10 mouse cellular contexts compared by ENCODE assay signal in the genomic region with DNA sequence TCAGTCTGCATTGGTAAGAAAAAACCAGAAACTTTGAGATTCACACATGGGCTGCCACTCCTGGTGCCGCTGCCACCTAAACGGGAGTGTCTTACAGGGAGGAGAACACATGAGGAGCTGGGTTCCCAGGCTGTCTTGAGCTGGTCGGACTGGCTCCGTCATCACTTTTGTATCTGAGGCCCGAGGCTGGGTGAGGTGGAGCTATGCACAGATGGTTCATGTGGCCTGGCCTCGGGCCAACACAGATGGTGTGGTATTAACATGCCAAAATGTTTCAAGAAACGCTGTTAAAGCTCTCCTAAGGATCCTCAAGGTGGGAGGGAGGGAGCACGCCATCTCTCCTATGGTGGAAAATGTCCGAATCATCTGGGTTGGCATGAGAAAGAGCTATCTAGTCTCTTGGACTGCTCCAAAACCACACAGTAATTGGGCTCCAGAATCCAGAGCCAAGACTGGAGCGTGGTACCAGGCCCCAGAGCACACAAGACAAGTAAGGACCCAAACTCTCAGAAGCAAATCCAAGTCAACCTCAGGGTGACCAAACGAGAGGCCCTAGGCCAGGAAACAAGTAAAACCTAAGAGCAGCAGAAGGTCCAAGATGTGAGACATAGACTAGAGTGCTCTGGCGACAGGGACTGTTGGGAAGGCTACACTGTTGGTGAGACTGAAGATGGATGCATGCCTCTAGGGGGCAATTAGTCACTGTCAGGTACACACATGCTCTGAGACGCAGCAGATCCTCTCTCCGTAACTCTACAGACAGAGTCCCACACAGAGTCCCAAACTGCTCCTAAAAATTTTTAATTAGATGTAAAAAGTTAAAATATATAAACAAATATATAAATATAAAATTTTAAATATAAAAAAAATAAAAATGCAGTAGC. TPM values are rescaled to one million over a fixed set of nuclear protein-coding genes. Genes with fewer than 3 reads are reported as not detected.
DNase-seq lines count a peak whose midpoint lies in the region; ATAC-seq lines count a peak whose summit lies in the region.
"Had no signal": no experiment of that assay in that cellular context is flagged by ENCODE, and none has a peak within 500 bp of the region (broad histone marks: within the 10 kb centered on the region; RNA-seq: fewer than 3 reads in every experiment).

No protein-coding gene starts in this region.

- no peaks in the 10 kb centered on the region for H3K9me3 ChIP-seq in hindbrain, embryonic 13.5 days
- H3K9me3 ChIP-seq in hindbrain, embryonic 12.5 days (replicated peaks) = no peaks in the 10 kb centered on the region
- H3K9me3 ChIP-seq: heart, embryonic 15.5 days; neural tube, embryonic 12.5 days had no signal

- H3K9ac ChIP-seq in hindbrain, embryonic 13.5 days = no peak overlapping the region
- H3K9ac ChIP-seq in hindbrain, embryonic 12.5 days = no peak overlapping the region
- H3K9ac ChIP-seq: heart, embryonic 15.5 days; neural tube, embryonic 12.5 days had no signal

- no peaks in the 10 kb centered on the region; the same call in 1 of the 2 replicates for H3K27me3 ChIP-seq in hindbrain, embryonic 13.5 days
- no peaks in the 10 kb centered on the region for H3K27me3 ChIP-seq in hindbrain, embryonic 12.5 days
- H3K27me3 ChIP-seq: heart, embryonic 15.5 days; neural tube, embryonic 12.5 days had no signal

- H3K4me2 ChIP-seq in hindbrain, embryonic 13.5 days = no peak overlapping the region
- H3K4me2 ChIP-seq in hindbrain, embryonic 12.5 days (replicated peaks) = no peak overlapping the region
- H3K4me2 ChIP-seq: heart, embryonic 15.5 days; neural tube, embryonic 12.5 days had no signal

- no peak overlapping the region for H3K27ac ChIP-seq in hindbrain, embryonic 13.5 days
- no peak overlapping the region for H3K27ac ChIP-seq in hindbrain, embryonic 12.5 days
- H3K27ac ChIP-seq: heart, embryonic 15.5 days; neural tube, embryonic 12.5 days had no signal

- peak; percentile 14 for DNase-seq in MN1 (ENCODE audit: low spot score)
- peak; percentile 96 for DNase-seq in cerebellum, postnatal 25 days
- DNase-seq in thymus, postnatal 0 days (ENCODE audit: low spot score) = no peak
- DNase-seq in kidney, adult 11 months = no peak

- WGBS in hindbrain, embryonic 13.5 days = 59% methylated on average over 14 of the region's 14 CpGs
- WGBS in hindbrain, embryonic 12.5 days = 64% methylated on average over 14 of the region's 14 CpGs

- 0 out of 2 replicates have a peak, but pooled peaks have one; percentile 21 for ATAC-seq in hindbrain, embryonic 13.5 days (ENCODE audit: low FRiP score)
- ATAC-seq in hindbrain, embryonic 12.5 days (ENCODE audit: low FRiP score) = no peak
- peak; percentile 52 to 68 for ATAC-seq in hematopoietic stem cell, adult 5-6 weeks (replicated peaks in 1 of 2; ENCODE audit: insufficient read depth in 1 of 2, low FRiP score in 2 of 2, low TSS enrichment in 1 of 2, low read depth in 1 of 2, poor library complexity in 2 of 2, severe bottlenecking in 2 of 2)
- ATAC-seq in megakaryocyte progenitor cell, adult 5-6 weeks (replicated peaks; ENCODE audit: poor library complexity) = peak; percentile 79

- H3K36me3 ChIP-seq in hindbrain, embryonic 13.5 days = no peaks in the 10 kb centered on the region
- H3K36me3 ChIP-seq in hindbrain, embryonic 12.5 days = no peaks in the 10 kb centered on the region
- H3K36me3 ChIP-seq: heart, embryonic 15.5 days; neural tube, embryonic 12.5 days had no signal

- H3K4me1 ChIP-seq in hindbrain, embryonic 13.5 days (replicated peaks) = peaks cover 9% of the 10 kb centered on the region
- H3K4me1 ChIP-seq in hindbrain, embryonic 12.5 days = peaks cover 7% of the 10 kb centered on the region

- H3K4me3 ChIP-seq in hindbrain, embryonic 13.5 days = no peak overlapping the region
- no peak overlapping the region for H3K4me3 ChIP-seq in hindbrain, embryonic 12.5 days
- H3K4me3 ChIP-seq: heart, embryonic 15.5 days; neural tube, embryonic 12.5 days had no signal

RNA-seq across cellular contexts. Expression of gene Utp6, which starts 53.3 kb away (rescaled TPM):
- 42.7 and 45.2 TPM in 2 replicates for polyA plus RNA-seq in hindbrain, embryonic 13.5 days (2015; fragmentation: Nextera tagmentation; extraction: Ambion mirVana)
- polyA plus RNA-seq in hindbrain, embryonic 12.5 days (2016; fragmentation: Nextera tagmentation; extraction: Ambion mirVana) = 50.6 and 66.1 TPM in 2 replicates
- 96.2 and 141 TPM in 2 replicates for total RNA-seq in hematopoietic stem cell, adult 5-6 weeks (2017)
- total RNA-seq in megakaryocyte progenitor cell, adult 5-6 weeks (2015) = 29.3 and 29.5 TPM in 2 replicates
- 112 and 156 TPM in 2 replicates for total RNA-seq in megakaryocyte progenitor cell, adult 5-6 weeks (2017)
- 58.3 and 60.7 TPM in 2 replicates for polyA plus RNA-seq in thymus, postnatal 0 days (2015; fragmentation: Nextera tagmentation; extraction: Ambion mirVana)

Comparison
In these comparisons a context has a peak if more than half of its experiments do, and no peak if none do; other contexts are left out.
1. DNase-seq: peak in MN1 (single experiment) and cerebellum, postnatal 25 days (2 of 2); none in thymus, postnatal 0 days (single experiment) and kidney, adult 11 months (single experiment).